Mouse (Mus musculus): ENCODE results near the gene Icam5. TPM values are rescaled to one million over a fixed set of nuclear protein-coding genes. Genes with fewer than 3 reads are reported as not detected.

Gene Icam5
- polyA plus RNA-seq, 1 experiment from 2014 or later = not detected

DNA sequence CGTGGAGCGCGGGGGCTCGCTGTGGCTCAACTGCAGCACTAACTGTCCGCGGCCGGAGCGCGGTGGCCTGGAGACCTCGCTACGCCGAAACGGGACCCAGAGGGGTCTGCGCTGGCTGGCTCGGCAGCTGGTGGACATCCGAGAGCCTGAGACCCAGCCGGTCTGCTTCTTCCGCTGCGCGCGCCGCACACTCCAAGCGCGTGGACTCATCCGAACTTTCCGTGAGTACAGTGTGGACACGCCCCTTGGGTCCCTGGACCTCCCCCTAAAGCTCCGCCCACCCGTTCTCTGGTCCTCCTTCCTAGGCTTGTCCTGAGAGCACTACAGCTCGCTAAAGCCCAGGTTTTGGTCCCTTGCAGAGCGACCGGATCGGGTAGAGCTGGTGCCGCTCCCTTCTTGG, 1.3 kb downstream of the Icam5 start:
- Histone ChIP-seq H3K9ac (replicated peaks; ENCODE audit: low read length) (peak overlapping the region; percentile 15; the same call in 1 of the 2 replicates), H3K4me1 (ENCODE audit: control insufficient read depth, insufficient read depth, low read length) (peaks cover 6% of the 10 kb centered on the region), H3K4me2 (ENCODE audit: low read depth, low read length) (peak overlapping the region; percentile 63), H3K27ac (replicated peaks; ENCODE audit: low read depth, low read length) (no peak overlapping the region), H3K4me3 (ENCODE audit: low read depth, low read length) (peak overlapping the region; percentile 39), H3K9me3 (replicated peaks; ENCODE audit: control insufficient read depth, low read length) (no peaks in the 10 kb centered on the region), H3K27me3 (ENCODE audit: control insufficient read depth, insufficient read depth, low read length) (peaks cover 66% of the 10 kb centered on the region), H3K36me3 (replicated peaks; ENCODE audit: control insufficient read depth, insufficient read depth, low read depth, low read length) (no peaks in the 10 kb centered on the region)
- WGBS = under 1% methylated on average over 34 of the region's 34 CpGs
- ATAC-seq (replicated peaks; ENCODE audit: insufficient number of reproducible peaks, low FRiP score, low TSS enrichment, low read depth) (no peak), DNase-seq (ENCODE audit: low spot score) (peak; percentile 87)

DNA sequence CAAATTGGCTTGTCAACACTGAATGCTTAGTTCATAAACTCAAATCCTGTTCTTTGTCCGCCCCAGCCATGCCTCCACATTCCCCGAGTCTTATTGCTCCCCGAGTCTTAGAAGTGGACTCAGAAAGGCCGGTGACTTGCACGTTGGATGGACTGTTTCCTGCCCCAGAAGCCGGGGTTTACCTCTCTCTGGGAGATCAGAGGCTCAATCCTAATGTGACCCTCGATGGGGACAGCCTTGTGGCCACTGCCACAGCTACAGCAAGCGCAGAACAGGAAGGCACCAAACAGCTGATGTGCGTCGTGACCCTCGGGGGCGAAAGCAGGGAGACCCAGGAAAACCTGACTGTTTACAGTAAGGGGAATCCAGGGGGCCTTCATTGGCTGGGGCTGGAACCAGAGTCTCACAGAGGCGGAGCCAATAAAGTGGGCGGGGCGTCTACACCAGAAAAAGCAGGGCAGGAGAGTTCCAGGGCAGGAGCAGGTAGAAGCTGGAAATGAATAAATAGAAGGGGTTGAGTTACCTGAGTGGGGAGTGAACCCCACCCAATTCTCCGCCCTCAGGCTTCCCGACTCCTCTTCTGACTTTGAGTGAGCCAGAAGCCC, 2.7 kb downstream of the Icam5 start:
- H3K36me3 ChIP-seq (replicated peaks; ENCODE audit: control insufficient read depth, insufficient read depth, low read depth, low read length) = no peaks in the 10 kb centered on the region
- H3K4me1 ChIP-seq (ENCODE audit: control insufficient read depth, insufficient read depth, low read length) = peaks cover 6% of the 10 kb centered on the region
- H3K4me3 ChIP-seq (ENCODE audit: low read depth, low read length) = no peak overlapping the region
- H3K27ac ChIP-seq (replicated peaks; ENCODE audit: low read depth, low read length) = no peak overlapping the region
- no peak overlapping the region for H3K9ac ChIP-seq (replicated peaks; ENCODE audit: low read length)
- no peak overlapping the region for H3K4me2 ChIP-seq (ENCODE audit: low read depth, low read length)
- DNase-seq (ENCODE audit: low spot score) (peak; percentile 63), ATAC-seq (replicated peaks; ENCODE audit: insufficient number of reproducible peaks, low FRiP score, low TSS enrichment, low read depth) (no peak)
- no peaks in the 10 kb centered on the region for H3K9me3 ChIP-seq (replicated peaks; ENCODE audit: control insufficient read depth, low read length)
- 3% methylated on average over 17 of the region's 17 CpGs for WGBS
- H3K27me3 ChIP-seq (ENCODE audit: control insufficient read depth, insufficient read depth, low read length) = peaks cover 80% of the 10 kb centered on the region

DNA sequence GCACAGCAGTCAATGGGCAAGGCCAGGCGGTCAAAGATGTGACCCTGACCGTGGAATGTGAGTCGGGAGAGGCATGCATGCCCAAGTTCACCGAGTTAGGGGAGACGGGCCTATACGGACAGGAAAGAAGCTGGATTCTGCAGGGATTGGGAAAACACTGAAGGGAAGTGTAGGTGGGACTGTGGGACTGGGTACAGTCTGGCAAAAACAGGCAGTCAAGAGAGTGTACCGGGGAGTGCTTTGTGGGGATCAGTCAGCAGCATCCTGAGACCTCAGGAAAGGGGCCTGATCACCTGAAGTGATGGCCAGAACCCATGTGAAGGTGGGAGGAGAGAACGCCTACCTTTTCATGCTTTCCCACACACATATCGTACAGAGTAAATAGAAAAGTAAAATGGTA, 3.7 kb downstream of the Icam5 start:
- no peak overlapping the region for H3K27ac ChIP-seq (replicated peaks; ENCODE audit: low read depth, low read length)
- H3K36me3 ChIP-seq (replicated peaks; ENCODE audit: control insufficient read depth, insufficient read depth, low read depth, low read length) = no peaks in the 10 kb centered on the region
- no peaks in the 10 kb centered on the region for H3K9me3 ChIP-seq (replicated peaks; ENCODE audit: control insufficient read depth, low read length)
- no peak overlapping the region for H3K4me2 ChIP-seq (ENCODE audit: low read depth, low read length)
- WGBS = 14% methylated on average over 9 of the region's 9 CpGs
- no peak overlapping the region for H3K4me3 ChIP-seq (ENCODE audit: low read depth, low read length)
- peaks cover 80% of the 10 kb centered on the region for H3K27me3 ChIP-seq (ENCODE audit: control insufficient read depth, insufficient read depth, low read length)
- no peak for ATAC-seq (replicated peaks; ENCODE audit: insufficient number of reproducible peaks, low FRiP score, low TSS enrichment, low read depth)
- peaks cover 6% of the 10 kb centered on the region for H3K4me1 ChIP-seq (ENCODE audit: control insufficient read depth, insufficient read depth, low read length)
- DNase-seq (ENCODE audit: low spot score) = no peak
- H3K9ac ChIP-seq (replicated peaks; ENCODE audit: low read length) = peak overlapping the region; percentile 25; the same call in 1 of the 2 replicates

DNA sequence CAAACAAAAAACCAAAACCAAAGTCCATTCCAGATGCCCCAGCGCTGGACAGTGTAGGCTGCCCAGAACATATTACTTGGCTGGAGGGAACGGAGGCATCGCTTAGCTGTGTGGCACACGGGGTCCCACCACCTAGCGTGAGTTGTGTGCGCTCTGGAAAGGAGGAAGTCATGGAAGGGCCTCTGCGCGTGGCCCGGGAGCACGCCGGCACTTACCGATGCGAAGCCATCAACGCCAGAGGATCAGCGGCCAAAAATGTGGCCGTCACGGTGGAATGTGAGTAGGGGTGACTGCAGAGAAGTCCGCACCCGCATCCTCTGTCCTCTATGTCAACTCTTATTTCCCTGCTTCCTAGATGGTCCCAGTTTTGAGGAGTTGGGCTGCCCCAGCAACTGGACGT, 4.3 kb downstream of the Icam5 start:
- peaks cover 6% of the 10 kb centered on the region for H3K4me1 ChIP-seq (ENCODE audit: control insufficient read depth, insufficient read depth, low read length)
- no peaks in the 10 kb centered on the region for H3K9me3 ChIP-seq (replicated peaks; ENCODE audit: control insufficient read depth, low read length)
- 5% methylated on average over 20 of the region's 20 CpGs for whole genome bisulfite sequencing
- no peaks in the 10 kb centered on the region for H3K36me3 ChIP-seq (replicated peaks; ENCODE audit: control insufficient read depth, insufficient read depth, low read depth, low read length)
- H3K27ac ChIP-seq (replicated peaks; ENCODE audit: low read depth, low read length) = no peak overlapping the region
- DNase-seq (ENCODE audit: low spot score) (no peak), ATAC-seq (replicated peaks; ENCODE audit: insufficient number of reproducible peaks, low FRiP score, low TSS enrichment, low read depth) (no peak)
- H3K4me3 ChIP-seq (ENCODE audit: low read depth, low read length) = no peak overlapping the region
- no peak overlapping the region for H3K9ac ChIP-seq (replicated peaks; ENCODE audit: low read length)
- H3K27me3 ChIP-seq (ENCODE audit: control insufficient read depth, insufficient read depth, low read length) = peaks cover 80% of the 10 kb centered on the region
- no peak overlapping the region for H3K4me2 ChIP-seq (ENCODE audit: low read depth, low read length)

DNA sequence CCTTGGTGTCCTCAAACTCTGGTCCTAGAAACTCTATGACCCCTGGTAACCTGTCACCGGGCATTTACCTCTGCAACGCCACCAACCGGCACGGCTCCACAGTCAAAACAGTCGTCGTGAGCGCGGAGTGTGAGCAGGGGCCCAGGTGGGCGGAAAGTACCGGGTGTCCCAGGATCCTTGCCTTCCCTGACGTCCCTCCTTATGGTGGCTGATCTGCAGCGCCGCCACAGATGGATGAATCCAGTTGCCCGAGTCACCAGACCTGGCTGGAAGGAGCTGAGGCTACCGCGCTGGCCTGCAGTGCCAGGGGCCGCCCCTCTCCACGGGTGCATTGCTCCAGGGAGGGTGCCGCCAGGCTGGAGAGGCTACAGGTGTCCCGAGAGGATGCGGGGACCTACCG, 4.8 kb downstream of the Icam5 start:
- no peaks in the 10 kb centered on the region for H3K36me3 ChIP-seq (replicated peaks; ENCODE audit: control insufficient read depth, insufficient read depth, low read depth, low read length)
- DNase-seq (ENCODE audit: low spot score) (no peak), ATAC-seq (replicated peaks; ENCODE audit: insufficient number of reproducible peaks, low FRiP score, low TSS enrichment, low read depth) (no peak)
- WGBS = 1% methylated on average over 22 of the region's 22 CpGs
- no peaks in the 10 kb centered on the region for H3K9me3 ChIP-seq (replicated peaks; ENCODE audit: control insufficient read depth, low read length)
- peaks cover 6% of the 10 kb centered on the region for H3K4me1 ChIP-seq (ENCODE audit: control insufficient read depth, insufficient read depth, low read length)
- H3K9ac ChIP-seq (replicated peaks; ENCODE audit: low read length) = no peak overlapping the region
- no peak overlapping the region for H3K4me2 ChIP-seq (ENCODE audit: low read depth, low read length)
- H3K27ac ChIP-seq (replicated peaks; ENCODE audit: low read depth, low read length) = no peak overlapping the region
- no peak overlapping the region for H3K4me3 ChIP-seq (ENCODE audit: low read depth, low read length)
- H3K27me3 ChIP-seq (ENCODE audit: control insufficient read depth, insufficient read depth, low read length) = peaks cover 79% of the 10 kb centered on the region

DNA sequence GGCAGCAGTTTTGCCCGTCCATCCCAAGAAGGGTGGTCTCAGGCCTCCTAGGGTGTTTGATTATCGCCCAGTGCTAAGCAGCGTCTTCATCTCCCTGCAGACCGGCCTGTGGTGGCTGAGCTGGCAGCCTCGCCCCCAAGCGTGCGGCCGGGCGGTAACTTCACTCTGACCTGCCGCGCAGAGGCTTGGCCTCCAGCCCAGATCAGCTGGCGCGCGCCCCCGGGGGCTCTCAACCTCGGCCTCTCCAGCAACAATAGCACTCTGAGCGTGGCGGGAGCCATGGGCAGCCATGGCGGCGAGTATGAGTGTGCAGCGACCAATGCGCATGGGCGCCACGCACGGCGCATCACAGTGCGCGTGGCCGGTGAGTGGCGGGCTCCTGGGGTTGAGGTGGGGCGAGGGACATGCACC, 5.6 kb downstream of the Icam5 start:
- H3K9ac ChIP-seq (replicated peaks; ENCODE audit: low read length) = peak overlapping the region; percentile 58
- 1% methylated on average over 31 of the region's 31 CpGs for WGBS
- H3K27ac ChIP-seq (replicated peaks; ENCODE audit: low read depth, low read length) = no peak overlapping the region
- ATAC-seq (replicated peaks; ENCODE audit: insufficient number of reproducible peaks, low FRiP score, low TSS enrichment, low read depth) (no peak; the same call in 1 of the 2 replicates), DNase-seq (ENCODE audit: low spot score) (peak; percentile 18)
- no peaks in the 10 kb centered on the region for H3K36me3 ChIP-seq (replicated peaks; ENCODE audit: control insufficient read depth, insufficient read depth, low read depth, low read length)
- peak overlapping the region; percentile 62 for H3K4me2 ChIP-seq (ENCODE audit: low read depth, low read length)
- H3K4me1 ChIP-seq (ENCODE audit: control insufficient read depth, insufficient read depth, low read length) = peaks cover 3% of the 10 kb centered on the region
- peaks cover 72% of the 10 kb centered on the region for H3K27me3 ChIP-seq (ENCODE audit: control insufficient read depth, insufficient read depth, low read length)
- peak overlapping the region; percentile 35 for H3K4me3 ChIP-seq (ENCODE audit: low read depth, low read length)
- H3K9me3 ChIP-seq (replicated peaks; ENCODE audit: control insufficient read depth, low read length) = no peaks in the 10 kb centered on the region

DNA sequence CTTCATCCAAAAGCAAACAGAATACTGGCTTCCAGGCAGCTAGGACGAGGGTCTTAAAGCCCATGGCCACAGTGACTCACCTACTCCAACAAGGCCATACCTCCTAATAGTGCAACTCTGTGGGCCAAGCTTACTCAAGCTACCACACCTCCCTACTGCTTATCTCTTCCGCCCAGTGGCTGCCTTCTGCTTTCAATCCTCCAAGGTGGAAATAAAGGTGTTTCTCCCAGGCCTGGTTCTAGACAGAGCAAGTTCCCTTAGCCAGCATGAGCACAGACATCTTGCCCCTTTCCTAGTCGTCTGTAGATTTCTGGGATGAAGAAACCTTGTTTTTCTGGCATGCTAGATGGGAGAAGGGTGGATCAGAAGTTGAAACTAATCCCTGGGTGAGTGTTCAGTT, 7.9 kb downstream of the Icam5 start:
- peaks cover 52% of the 10 kb centered on the region for H3K27me3 ChIP-seq (ENCODE audit: control insufficient read depth, insufficient read depth, low read length)
- no peak overlapping the region for H3K4me3 ChIP-seq (ENCODE audit: low read depth, low read length)
- WGBS = 72% methylated on average over 3 of the region's 3 CpGs
- H3K9ac ChIP-seq (replicated peaks; ENCODE audit: low read length) = no peak overlapping the region
- DNase-seq (ENCODE audit: low spot score) (no peak), ATAC-seq (replicated peaks; ENCODE audit: insufficient number of reproducible peaks, low FRiP score, low TSS enrichment, low read depth) (no peak)
- H3K4me2 ChIP-seq (ENCODE audit: low read depth, low read length) = no peak overlapping the region
- no peaks in the 10 kb centered on the region for H3K36me3 ChIP-seq (replicated peaks; ENCODE audit: control insufficient read depth, insufficient read depth, low read depth, low read length)
- no peak overlapping the region for H3K27ac ChIP-seq (replicated peaks; ENCODE audit: low read depth, low read length)
- H3K4me1 ChIP-seq (ENCODE audit: control insufficient read depth, insufficient read depth, low read length) = peaks cover 3% of the 10 kb centered on the region
- H3K9me3 ChIP-seq (replicated peaks; ENCODE audit: control insufficient read depth, low read length) = no peaks in the 10 kb centered on the region

DNA sequence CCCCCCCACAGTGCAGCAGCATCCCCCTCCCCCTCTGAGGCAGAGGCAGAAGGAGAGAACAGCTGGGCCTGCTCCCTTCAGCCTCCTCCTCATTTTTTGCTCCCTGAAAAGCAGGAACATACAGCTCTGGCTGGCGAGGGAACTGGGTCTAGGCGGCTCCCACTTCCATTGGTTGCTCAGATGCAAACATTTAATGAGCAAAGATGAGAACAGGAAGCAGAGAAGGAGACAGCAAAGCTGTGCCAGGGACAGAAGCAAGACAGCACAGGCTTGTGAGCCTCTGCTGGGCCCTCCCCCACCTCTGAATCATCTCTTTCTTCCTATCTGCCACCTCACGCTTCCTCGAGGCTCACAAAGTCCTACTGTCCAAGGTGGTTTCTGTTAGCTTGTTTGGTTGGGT, 9.4 kb downstream of the Icam5 start:
- DNase-seq (ENCODE audit: low spot score) (no peak), ATAC-seq (replicated peaks; ENCODE audit: insufficient number of reproducible peaks, low FRiP score, low TSS enrichment, low read depth) (no peak)
- 0 out of 2 replicates have a peak overlapping the region, but pooled peaks have one; percentile 25 for H3K9ac ChIP-seq (replicated peaks; ENCODE audit: low read length)
- 39% methylated on average over 4 of the region's 4 CpGs for WGBS
- H3K27me3 ChIP-seq (ENCODE audit: control insufficient read depth, insufficient read depth, low read length) = peaks cover 37% of the 10 kb centered on the region
- no peak overlapping the region for H3K27ac ChIP-seq (replicated peaks; ENCODE audit: low read depth, low read length)
- no peak overlapping the region for H3K4me3 ChIP-seq (ENCODE audit: low read depth, low read length)
- no peaks in the 10 kb centered on the region for H3K9me3 ChIP-seq (replicated peaks; ENCODE audit: control insufficient read depth, low read length)
- H3K36me3 ChIP-seq (replicated peaks; ENCODE audit: control insufficient read depth, insufficient read depth, low read depth, low read length) = no peaks in the 10 kb centered on the region
- peaks cover 3% of the 10 kb centered on the region for H3K4me1 ChIP-seq (ENCODE audit: control insufficient read depth, insufficient read depth, low read length)
- no peak overlapping the region for H3K4me2 ChIP-seq (ENCODE audit: low read depth, low read length)
